Mouse (Mus musculus) retina, postnatal 1 day (tissue): ENCODE data around the gene Trim2.

ENCODE experiments used
- DNase-seq: peaks from one replicate; pipeline ENCODE4 v3.0.0-alpha.2; 2012

The Trim2 gene

GRCm38 (mm10) chr3:84253655-84254519, 52.8 kb downstream of the Trim2 start:
- DNase-seq = peak; percentile 59

GRCm38 (mm10) chr3:84252776-84253654, 53.7 kb downstream of the Trim2 start:
- DNase-seq = peak; percentile 66

- peak; percentile 29 for DNase-seq
These were observed 55.0 kb downstream of the Trim2 start for GRCm38 (mm10) chr3:84251721-84252120.

- no peak for DNase-seq
These were observed 56.4 kb downstream of the Trim2 start for GRCm38 (mm10) chr3:84250275-84250674.

DNA sequence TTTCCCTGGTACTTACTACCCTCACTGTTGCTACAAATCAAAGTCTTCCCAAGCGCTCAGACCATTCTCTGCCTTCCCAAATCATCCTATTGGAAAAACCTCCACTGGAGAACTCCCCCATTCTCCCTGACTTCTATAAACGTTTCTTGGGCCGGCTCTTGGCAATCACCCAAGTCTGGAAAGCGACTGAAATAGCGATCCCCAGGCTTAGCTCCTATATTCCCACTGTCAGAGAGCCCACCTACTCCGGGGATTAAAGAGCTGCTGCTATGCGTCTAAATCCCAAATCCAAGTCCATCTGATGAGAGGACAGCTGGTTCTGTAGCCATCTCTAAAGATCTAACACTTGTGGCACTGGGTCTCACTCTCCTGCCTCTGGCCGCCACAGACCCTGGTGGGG, 58.9 kb downstream of the Trim2 start:
- DNase-seq = peak; percentile 50

DNA sequence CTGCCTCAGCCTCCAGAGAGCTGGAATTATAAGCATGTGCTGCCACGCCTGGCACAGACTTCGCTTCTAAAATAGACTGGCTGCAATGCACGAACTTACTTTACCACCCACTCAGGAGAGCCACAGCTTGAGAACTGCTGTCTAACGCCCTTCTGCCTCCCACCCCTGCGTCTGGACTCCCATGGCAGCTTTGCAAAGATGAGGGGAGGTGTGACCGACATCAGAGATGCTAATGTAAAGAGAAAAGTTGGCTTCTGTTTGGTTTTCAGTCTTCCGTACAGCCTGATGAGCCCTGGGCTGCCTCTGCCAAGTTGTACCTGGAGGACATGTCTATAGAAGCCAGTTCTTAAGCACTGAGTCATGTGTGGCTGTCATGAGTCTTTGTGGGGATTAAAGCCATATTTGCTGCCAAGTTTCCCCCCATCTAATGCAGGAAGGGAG, 60.2 kb downstream of the Trim2 start:
- no peak for DNase-seq

DNA sequence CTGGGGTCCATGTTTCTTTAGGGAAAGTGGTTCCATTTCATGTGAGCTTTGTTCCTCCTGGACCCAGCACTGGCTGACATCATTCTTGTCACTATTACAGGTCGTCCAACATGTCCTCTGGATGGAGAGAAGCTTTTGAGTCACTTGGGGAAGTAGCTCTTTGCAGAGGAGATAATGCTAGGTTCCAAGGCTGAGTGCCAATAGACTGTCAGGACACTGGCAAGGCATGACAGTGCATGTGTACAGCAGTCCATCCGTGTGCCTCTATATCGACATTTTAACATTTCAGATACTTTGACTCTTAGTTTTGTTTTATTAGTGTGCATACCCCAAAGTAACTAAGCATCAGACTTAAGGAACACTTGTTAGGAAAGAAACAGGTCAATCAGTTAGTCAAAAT, 63.6 kb downstream of the Trim2 start:
- DNase-seq = no peak

- no peak for DNase-seq
These were observed 64.2 kb downstream of the Trim2 start for GRCm38 (mm10) chr3:84242497-84242896.

GRCm38 (mm10) chr3:84241098-84241497, 65.6 kb downstream of the Trim2 start:
- no peak for DNase-seq

GRCm38 (mm10) chr3:84235420-84236304, 71.0 kb downstream of the Trim2 start:
- DNase-seq = no peak

GRCm38 (mm10) chr3:84234562-84234961, 72.1 kb downstream of the Trim2 start:
- DNase-seq = no peak

- DNase-seq = no peak
These were observed 72.8 kb downstream of the Trim2 start for GRCm38 (mm10) chr3:84233663-84234415.

- no peak for DNase-seq
These were observed 74.4 kb downstream of the Trim2 start for GRCm38 (mm10) chr3:84232312-84232711.

- peak; percentile 47 for DNase-seq
These were observed 75.7 kb downstream of the Trim2 start for GRCm38 (mm10) chr3:84230988-84231387.

DNA sequence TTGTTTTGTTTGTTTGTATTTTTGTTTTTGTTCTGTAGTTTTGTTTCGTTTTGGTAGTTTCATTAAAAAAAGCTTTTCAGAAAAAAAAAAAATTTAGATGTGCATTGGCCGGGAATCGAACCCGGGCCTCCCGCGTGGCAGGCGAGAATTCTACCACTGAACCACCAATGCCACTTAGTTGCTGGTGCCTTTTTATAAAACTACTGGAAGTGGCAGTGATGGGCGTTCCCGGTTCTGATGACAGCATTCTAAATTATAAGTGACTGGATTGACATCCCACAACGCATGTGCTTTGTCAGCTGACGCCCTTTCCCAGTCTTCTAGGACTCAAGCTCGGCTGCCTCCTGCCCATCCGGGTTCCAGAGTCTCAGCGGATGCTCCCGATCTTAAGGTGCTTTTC, 77.8 kb downstream of the Trim2 start:
- peak; percentile 72 for DNase-seq

DNA sequence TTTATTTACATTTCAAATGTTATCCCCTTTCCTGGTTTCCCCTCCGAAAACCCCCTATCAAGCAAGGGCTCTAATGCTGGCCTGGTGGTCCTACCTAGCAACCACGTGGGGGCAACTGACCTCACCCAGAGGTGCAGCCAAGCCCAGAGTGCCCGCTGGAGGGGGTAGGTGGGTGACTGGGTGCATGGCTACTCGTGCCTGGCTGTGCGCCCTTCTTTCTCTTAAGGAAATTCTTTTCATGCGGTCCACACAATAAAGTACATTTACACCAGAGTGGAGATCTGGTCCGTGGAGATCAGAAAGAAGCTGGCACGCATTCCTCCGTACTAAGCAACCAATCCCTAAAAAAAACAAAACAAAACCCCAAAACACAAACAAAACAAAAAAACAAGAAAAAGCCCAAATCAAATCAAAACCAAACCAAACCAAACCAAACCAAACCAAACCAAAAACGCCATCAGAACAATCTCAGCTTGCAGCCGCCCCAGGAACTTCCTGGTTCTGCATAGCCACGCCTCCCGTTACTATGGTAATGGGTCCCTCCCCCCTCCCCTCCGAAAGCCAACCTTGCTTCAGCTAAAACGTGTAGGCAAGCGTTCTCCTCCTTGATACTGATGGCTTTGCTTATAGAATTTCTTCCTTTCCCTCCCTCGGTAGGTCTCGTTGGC, 78.3 kb downstream of the Trim2 start:
- peak; percentile 92 for DNase-seq

- DNase-seq = no peak
These were observed 79.0 kb downstream of the Trim2 start for GRCm38 (mm10) chr3:84227628-84228027.

DNA sequence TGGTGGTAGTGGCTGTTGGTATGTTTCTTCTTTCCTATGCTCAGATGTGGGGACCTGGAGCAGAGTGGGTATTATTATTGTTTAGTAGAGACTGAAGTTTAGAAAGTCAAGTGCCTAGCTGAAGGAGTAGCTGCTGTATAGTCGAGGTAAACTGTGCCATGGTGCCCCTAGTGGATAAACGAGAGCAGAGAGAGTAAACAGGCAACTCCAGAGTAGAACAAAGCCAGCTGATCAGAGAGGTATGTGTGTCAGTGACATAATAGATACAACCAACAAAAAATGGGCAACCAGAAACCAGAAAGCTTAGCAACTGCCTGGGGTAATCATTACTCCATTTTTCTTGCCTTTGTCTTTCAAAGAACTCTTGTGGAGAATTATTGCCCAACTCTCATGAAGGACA, 81.7 kb downstream of the Trim2 start:
- DNase-seq = peak; percentile 53

DNA sequence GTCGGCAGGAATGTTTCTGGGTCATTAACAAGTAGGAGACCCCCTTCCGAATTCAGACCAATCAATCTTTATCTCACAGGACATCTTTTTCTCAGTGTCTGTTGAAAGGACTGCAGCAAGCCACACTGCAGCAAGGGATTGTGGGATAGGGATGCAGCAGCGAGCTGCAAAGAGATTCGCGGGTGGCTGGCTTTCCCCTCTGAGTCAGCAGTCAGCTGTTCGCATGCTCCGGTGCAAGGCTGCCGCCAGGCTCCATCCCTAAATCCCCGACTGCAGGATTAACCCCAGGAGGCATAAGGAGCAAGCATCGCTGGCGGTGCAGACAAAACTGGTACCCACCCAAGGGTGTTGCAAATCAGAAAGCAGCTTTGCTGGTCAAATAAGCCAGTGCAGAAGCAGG, 85.9 kb downstream of the Trim2 start:
- DNase-seq = peak; percentile 87

DNA sequence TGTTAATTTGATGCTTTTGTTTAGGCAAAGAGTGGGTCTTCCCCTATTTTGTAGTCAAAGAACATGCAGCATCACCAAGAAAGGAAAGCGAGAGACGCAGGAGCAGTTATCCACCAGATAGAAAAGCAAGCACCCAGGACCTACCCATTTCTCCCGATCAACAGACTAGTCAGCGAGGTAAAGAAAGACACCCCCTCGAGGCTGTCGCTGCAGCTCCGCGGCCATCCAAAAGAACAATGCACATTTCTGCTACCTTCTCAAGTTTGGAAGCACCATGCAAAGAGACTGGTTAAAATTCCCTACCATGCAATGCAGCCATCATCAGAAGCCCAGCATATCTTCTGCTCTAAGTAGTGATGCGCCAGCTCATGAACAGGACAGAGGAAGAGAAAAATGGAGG, 86.4 kb downstream of the Trim2 start:
- DNase-seq = no peak

DNA sequence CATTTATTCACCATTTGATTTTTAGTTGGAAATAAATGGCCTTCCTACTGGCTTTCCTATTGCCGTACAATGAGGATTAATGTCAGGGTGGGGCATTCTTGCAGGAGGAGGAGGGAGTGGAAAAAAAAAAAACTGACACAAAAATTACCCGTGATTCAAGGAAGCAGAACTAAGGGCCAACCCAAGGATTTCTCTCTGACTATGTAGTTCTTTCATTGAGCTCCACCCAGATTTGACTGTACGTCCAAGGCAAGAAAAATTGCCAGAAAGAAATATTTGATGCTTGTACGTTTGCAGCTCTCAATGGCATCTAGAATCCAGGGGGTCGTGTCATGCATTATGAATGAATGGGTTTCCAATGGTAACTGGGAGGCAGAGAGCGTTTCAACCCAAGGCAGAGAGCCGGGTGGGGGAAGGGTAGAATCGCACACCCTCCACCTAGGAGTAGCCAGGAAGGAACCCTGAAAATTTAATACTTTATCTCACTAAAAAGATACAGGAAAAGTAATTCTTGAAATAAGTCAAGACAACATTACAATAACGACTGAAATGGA, 86.9 kb downstream of the Trim2 start:
- peak; percentile 55 for DNase-seq
